Mouse (Mus musculus) midbrain, embryonic 16.5 days (tissue): ENCODE results near the gene Ranbp1. TPM values are rescaled to one million over a fixed set of nuclear protein-coding genes. Genes with fewer than 3 reads are reported as not detected.
"Not testable (repeated sequence)": the region's sequence is repeated elsewhere in the genome, so short reads cannot be mapped to it uniquely, and the experiment has no call there.

ENCODE experiments used
- ATAC-seq: fragments of 200-750 bp; cut with Nextera tagmentation; 2 replicates; pipeline ENCODE4 v1.8.0; 2017; ENCODE audit warnings: moderate TSS enrichment
- H3K27ac ChIP-seq: fragments of 300-500 bp; sonication (generic); 2 replicates; pipeline ENCODE4 v1.5.1; 2014; ENCODE audit warnings: mild to moderate bottlenecking, low read length, mixed read lengths
- H3K27me3 ChIP-seq: fragments of 300-500 bp; sonication (generic); 2 replicates; pipeline ENCODE4 v1.6.1; 2014; ENCODE audit warnings: low read depth, low read length, mixed read lengths; ENCODE audit not compliant: control insufficient read depth, insufficient read depth
- H3K36me3 ChIP-seq: fragments of 300-500 bp; sonication (generic); 2 replicates; pipeline ENCODE4 v1.6.1; 2014; ENCODE audit warnings: mild to moderate bottlenecking, low read length, moderate library complexity, mixed read lengths; ENCODE audit not compliant: control insufficient read depth, insufficient read depth
- H3K4me1 ChIP-seq: fragments of 300-500 bp; sonication (generic); 2 replicates; pipeline ENCODE4 v1.6.1; 2014; ENCODE audit warnings: mild to moderate bottlenecking, low read length, mixed read lengths; ENCODE audit not compliant: control insufficient read depth, insufficient read depth
- H3K4me2 ChIP-seq: fragments of 300-500 bp; sonication (generic); 2 replicates; pipeline ENCODE4 v1.6.1; 2014; ENCODE audit warnings: mild to moderate bottlenecking, low read length, mixed read lengths
- H3K4me3 ChIP-seq: fragments of 300-500 bp; sonication (generic); 2 replicates; pipeline ENCODE4 v1.5.1; 2014; ENCODE audit warnings: low read depth, mild to moderate bottlenecking, low read length, moderate library complexity, mixed read lengths
- H3K9ac ChIP-seq: fragments of 300-500 bp; sonication (generic); 2 replicates; pipeline ENCODE4 v1.6.1; 2014; ENCODE audit warnings: low read depth, low read length, mixed read lengths
- H3K9me3 ChIP-seq: fragments of 300-500 bp; sonication (generic); replicated peaks from 2 replicates; pipeline ENCODE4 v1.6.1; 2014; ENCODE audit warnings: mild to moderate bottlenecking, low read length, mixed read lengths; ENCODE audit not compliant: control insufficient read depth, poor library complexity, severe bottlenecking
- WGBS: fragments of 180-500 bp; shearing (Covaris S2); extraction: QIAGEN DNeasy Blood & Tissue Kit; methylation state at CpG from one replicate; pipeline ENCODE4 v1.1.7; 2014; 5-methylcytosine and 5-hydroxymethylcytosine counted together
- microRNA counts: library from miRNA; unstranded; fragments of <30 nt; microRNA quantifications from one replicate; lab custom pipeline; 2016
- microRNA-seq: library from miRNA; unstranded; fragments of <30 nt; microRNA quantifications from one replicate; pipeline ENCODE4, GENCODE M21; 2017
- polyA plus RNA-seq: library from polyadenylated mRNA; unstranded; fragments of >200 nt; fragmentation: Nextera tagmentation; extraction: Ambion mirVana; gene quantifications from 2 replicates; pipeline ENCODE4 v1.2.1, GENCODE M21; 2015

The Ranbp1 gene
- polyA plus RNA-seq, 1 experiment from 2014 or later, result 359 TPM

- WGBS, result 44% methylated on average over 10 of the region's 10 CpGs
- Histone ChIP-seq H3K4me1 (peaks cover 18% of the 10 kb centered on the region), H3K27me3 (no peaks in the 10 kb centered on the region), H3K9me3 (no peaks in the 10 kb centered on the region), H3K36me3 (no peaks in the 10 kb centered on the region), H3K9ac (peak overlapping the region; percentile 20; the same call in 1 of the 2 replicates), H3K4me2 (no peak overlapping the region), H3K4me3 (no peak overlapping the region), H3K27ac (no peak overlapping the region)
- ATAC-seq, result peak; percentile 46; the same call in 1 of the 2 replicates
Observed at GRCm38 (mm10) chr16:18198365-18199098, 50.0 kb downstream of the Ranbp1 start.

GRCm38 (mm10) chr16:18197881-18198280, 50.7 kb downstream of the Ranbp1 start:
- H3K4me3 ChIP-seq, result no peak overlapping the region
- 81% methylated on average over 6 of the region's 6 CpGs for WGBS
- no peaks in the 10 kb centered on the region for H3K36me3 ChIP-seq
- no peak overlapping the region for H3K4me2 ChIP-seq
- 0 out of 2 replicates have a peak overlapping the region, but pooled peaks have one; percentile 20 for H3K9ac ChIP-seq
- no peak for ATAC-seq
- no peaks in the 10 kb centered on the region for H3K27me3 ChIP-seq
- H3K27ac ChIP-seq, result no peak overlapping the region
- H3K9me3 ChIP-seq, result no peaks in the 10 kb centered on the region
- peaks cover 18% of the 10 kb centered on the region for H3K4me1 ChIP-seq

DNA sequence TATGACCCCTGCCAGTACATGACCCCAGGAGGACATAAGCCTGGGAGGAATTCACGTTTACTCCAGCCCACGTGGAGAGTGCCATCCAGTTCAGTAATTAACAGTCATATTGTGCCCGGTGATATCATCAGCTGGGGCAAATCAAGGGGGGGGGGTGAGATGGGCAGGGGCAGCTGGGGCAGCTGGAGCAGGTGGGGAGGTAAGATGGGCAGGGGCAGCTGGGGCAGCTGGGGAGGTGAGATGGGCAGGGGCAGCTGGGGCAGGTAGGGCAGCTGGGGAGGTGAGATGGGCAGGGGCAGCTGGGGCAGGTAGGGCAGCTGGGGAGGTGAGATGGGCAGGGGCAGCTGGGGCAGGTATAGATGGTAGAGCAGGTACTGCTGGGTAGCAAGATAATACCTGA, 53.0 kb downstream of the Ranbp1 start:
- not testable (repeated sequence) for H3K36me3 ChIP-seq, H3K9me3 ChIP-seq, H3K4me2 ChIP-seq, H3K4me3 ChIP-seq, H3K27ac ChIP-seq, H3K27me3 ChIP-seq, H3K9ac ChIP-seq, ATAC-seq
- WGBS, result 45% methylated on average over 3 of the region's 3 CpGs
- H3K4me1 ChIP-seq, result peaks cover 18% of the 10 kb centered on the region

DNA sequence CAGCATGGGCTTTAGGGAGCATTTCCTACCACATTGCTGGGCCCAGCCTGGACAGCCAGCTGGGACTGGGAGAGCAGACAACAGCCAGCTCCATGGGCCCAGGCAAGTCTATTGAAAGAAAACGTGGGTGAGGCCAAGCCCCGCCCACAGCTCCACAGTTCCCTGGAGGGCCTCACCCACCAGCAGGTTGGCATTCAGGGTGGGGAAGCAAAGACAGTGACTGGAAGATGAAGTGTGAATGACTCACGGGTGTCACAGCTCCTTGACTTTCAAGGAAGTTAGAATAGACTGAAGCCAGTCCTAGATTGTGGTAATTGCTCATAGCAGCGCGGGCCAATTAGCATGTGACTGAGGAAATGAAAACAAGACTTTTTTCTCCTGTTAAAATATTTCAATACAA, 53.5 kb downstream of the Ranbp1 start:
- H3K9me3 ChIP-seq, result no peaks in the 10 kb centered on the region
- H3K4me1 ChIP-seq, result peaks cover 18% of the 10 kb centered on the region
- H3K4me3 ChIP-seq, result no peak overlapping the region
- no peaks in the 10 kb centered on the region for H3K27me3 ChIP-seq
- WGBS, result 58% methylated on average over 5 of the region's 5 CpGs
- H3K27ac ChIP-seq, result no peak overlapping the region; the same call in 1 of the 2 replicates
- no peak overlapping the region for H3K9ac ChIP-seq
- no peak for ATAC-seq
- H3K36me3 ChIP-seq, result no peaks in the 10 kb centered on the region
- no peak overlapping the region for H3K4me2 ChIP-seq

DNA sequence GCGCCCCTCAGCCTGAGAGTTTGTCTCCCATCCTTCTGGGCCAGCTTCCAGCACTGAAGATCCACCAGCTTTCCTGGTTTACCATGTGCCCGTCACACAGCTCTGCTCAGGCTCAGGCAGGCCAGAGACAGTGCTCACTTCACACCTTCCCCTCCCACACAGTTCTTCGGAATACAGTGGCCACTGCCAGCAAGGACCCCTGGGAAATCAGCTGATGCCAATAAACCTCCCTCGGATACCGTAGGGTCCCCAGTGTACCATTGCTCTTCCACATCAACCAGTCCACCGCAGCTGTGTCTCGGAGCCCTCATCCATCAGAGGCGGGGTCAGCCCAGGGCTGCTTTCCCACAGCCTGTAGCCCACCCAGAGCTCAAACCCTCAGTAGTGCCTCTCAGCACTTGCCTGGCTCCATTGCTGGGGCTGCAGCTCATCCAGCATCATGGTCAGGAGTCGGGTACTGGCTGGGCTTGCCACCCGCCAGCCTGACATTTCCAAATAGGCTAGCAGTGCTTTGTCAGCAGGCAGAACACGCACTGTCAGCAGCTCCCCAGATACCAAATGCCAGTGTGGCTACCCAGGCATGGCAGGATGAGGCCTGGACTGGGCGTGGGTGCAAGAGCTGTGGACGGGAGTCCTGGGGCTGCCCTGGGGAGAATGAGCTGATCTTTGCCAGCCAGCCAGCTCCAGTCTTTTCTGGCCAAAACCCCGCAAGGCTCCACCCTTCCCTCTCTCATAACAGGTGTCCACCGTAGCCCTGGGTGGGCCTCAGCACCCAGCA, 54.1 kb downstream of the Ranbp1 start:
- WGBS, result 61% methylated on average over 15 of the region's 15 CpGs
- Histone ChIP-seq H3K36me3 (no peaks in the 10 kb centered on the region), H3K27ac (no peak overlapping the region; the same call in 1 of the 2 replicates), H3K9ac (no peak overlapping the region), H3K4me2 (no peak overlapping the region), H3K9me3 (no peaks in the 10 kb centered on the region), H3K4me3 (no peak overlapping the region), H3K4me1 (peaks cover 18% of the 10 kb centered on the region), H3K27me3 (no peaks in the 10 kb centered on the region)
- ATAC-seq, result peak; percentile 33; the same call in 1 of the 2 replicates

- 75% methylated on average over 2 of the region's 2 CpGs for WGBS
- Histone ChIP-seq H3K36me3 (no peaks in the 10 kb centered on the region), H3K9ac (no peak overlapping the region), H3K4me2 (no peak overlapping the region), H3K27ac (no peak overlapping the region), H3K4me3 (no peak overlapping the region), H3K4me1 (peaks cover 9% of the 10 kb centered on the region; the same call in 1 of the 2 replicates), H3K9me3 (no peaks in the 10 kb centered on the region), H3K27me3 (no peaks in the 10 kb centered on the region)
- ATAC-seq, result no peak
Observed at GRCm38 (mm10) chr16:18191006-18191405, 57.5 kb downstream of the Ranbp1 start.

MicroRNAs within 50 kb of the gene (microRNA counts, 519-probe panel; counts per million panel counts)
- 2,003 counts per million, percentile 48 among the panel's probes with 10 or more counts for microRNA mmu-miR-1306 (lab: Ali Mortazavi, UCI)

Small RNA genes within 50 kb of the gene (microRNA-seq; reads per million reads assigned to microRNA genes)
- gene Gm24572 (not detected), gene Mir1306 (270 reads per million, percentile 66 among the genes with 10 or more reads in this experiment)

Other genes starting within 250 kb of the Ranbp1 start
- 155 and 157 TPM in 2 replicates for gene Dgcr6, start 195.9 kb downstream of the Ranbp1 start, polyA plus RNA-seq
- 3.6 and 4.1 TPM in 2 replicates for gene Prodh, start 158.5 kb downstream of the Ranbp1 start, polyA plus RNA-seq
- gene Rtn4r, start 121.1 kb downstream of the Ranbp1 start, polyA plus RNA-seq, result 26.6 and 29.7 TPM in 2 replicates
- 0.14 TPM in 1 of 2 replicates, not detected in the other for gene Ccdc188, start 30.9 kb downstream of the Ranbp1 start, polyA plus RNA-seq
- gene Zdhhc8, start 13.6 kb downstream of the Ranbp1 start, polyA plus RNA-seq, result 13.8 and 17.9 TPM in 2 replicates
- 105 and 106 TPM in 2 replicates for gene Trmt2a, start 53 bp downstream of the Ranbp1 start, polyA plus RNA-seq
- gene Gm49776, start 9.6 kb upstream of the Ranbp1 start, polyA plus RNA-seq, result not detected in 2 replicates
- gene Dgcr8, start 40.5 kb upstream of the Ranbp1 start, polyA plus RNA-seq, result 31.1 and 32.7 TPM in 2 replicates
- gene Tango2, start 99.4 kb upstream of the Ranbp1 start, polyA plus RNA-seq, result 78.7 and 82.5 TPM in 2 replicates
- 77.1 and 80.2 TPM in 2 replicates for gene Arvcf, start 99.5 kb upstream of the Ranbp1 start, polyA plus RNA-seq
- 36.6 and 37.0 TPM in 2 replicates for gene Txnrd2, start 177.7 kb upstream of the Ranbp1 start, polyA plus RNA-seq
- 96.6 and 112 TPM in 2 replicates for gene Comt, start 178.1 kb upstream of the Ranbp1 start, polyA plus RNA-seq
- 16.5 and 17.6 TPM in 2 replicates for gene Gnb1l, start 250.0 kb upstream of the Ranbp1 start, polyA plus RNA-seq